Mouse (Mus musculus): Measurements from ENCODE around the gene Gm2381. TPM values are rescaled to one million over a fixed set of nuclear protein-coding genes. Genes with fewer than 3 reads are reported as not detected.
"Not testable (repeated sequence)": the region's sequence is repeated elsewhere in the genome, so short reads cannot be mapped to it uniquely, and the experiment has no call there.

The Gm2381 gene
- total RNA-seq (2021) (under 1 TPM; 0.09 to 0.17 TPM), polyA plus RNA-seq (2012; rRNA removed) (not detected in 2 replicates)
- long read RNA-seq: 0 reads

- DNase-seq: not testable (repeated sequence)
Observed at GRCm38 (mm10) chr7:42866801-42867458, at the start of gene Gm2381. Gm2381 (minus strand) TSS chr7:42867234.

GRCm38 (mm10) chr7:42898067-42898466 lies 31.0 kb upstream of the Gm2381 start:
- DNase-seq: not testable (repeated sequence)

GRCm38 (mm10) chr7:42878090-42878489 lies 11.1 kb upstream of the Gm2381 start:
- DNase-seq: no peak

GRCm38 (mm10) chr7:42838366-42838765 lies 28.7 kb downstream of the Gm2381 start:
- DNase-seq: not testable (repeated sequence)

- DNase-seq: no peak
Observed at GRCm38 (mm10) chr7:42832221-42832620, 34.8 kb downstream of the Gm2381 start.

- not testable (repeated sequence) for DNase-seq
Observed at GRCm38 (mm10) chr7:42793425-42793824, 73.6 kb downstream of the Gm2381 start, which contains the start of gene Vmn2r62. Vmn2r62 (minus strand) TSS chr7:42793525.

Other genes starting within 250 kb of the Gm2381 start
- gene Zfp976, start 224.6 kb downstream of the Gm2381 start, total RNA-seq (2021): 1 to 10 TPM; 4.1 to 5.6 TPM
- 0.03 and 0.04 TPM in 2 replicates for gene Zfp976, start 224.6 kb downstream of the Gm2381 start, polyA plus RNA-seq (2012; rRNA removed)
- gene Zfp975, start 174.5 kb downstream of the Gm2381 start, total RNA-seq (2021): 1 to 10 TPM; 4.4 to 4.7 TPM
- gene Zfp975, start 174.5 kb downstream of the Gm2381 start, polyA plus RNA-seq (2012; rRNA removed): 0.10 and 0.11 TPM in 2 replicates
- gene Gm17067, start 140.2 kb downstream of the Gm2381 start, total RNA-seq (2021): under 1 TPM; 0.17 to 0.26 TPM
- not detected in 2 replicates for gene Gm17067, start 140.2 kb downstream of the Gm2381 start, polyA plus RNA-seq (2012; rRNA removed)
- not detected for gene Vmn2r62, start 73.7 kb downstream of the Gm2381 start, total RNA-seq (2021)
- gene Vmn2r62, start 73.7 kb downstream of the Gm2381 start, polyA plus RNA-seq (2012; rRNA removed): not detected in 2 replicates
- gene Vmn2r63, start 66.6 kb upstream of the Gm2381 start, total RNA-seq (2021): not detected
- gene Vmn2r63, start 66.6 kb upstream of the Gm2381 start, polyA plus RNA-seq (2012; rRNA removed): not detected in 2 replicates
- gene Gm9268, start 151.5 kb upstream of the Gm2381 start, total RNA-seq (2021): not detected
- gene Gm9268, start 151.5 kb upstream of the Gm2381 start, polyA plus RNA-seq (2012; rRNA removed): not detected in 2 replicates
- gene Zfp936, start 247.0 kb upstream of the Gm2381 start, total RNA-seq (2021): not detected
- not detected in 2 replicates for gene Zfp936, start 247.0 kb upstream of the Gm2381 start, polyA plus RNA-seq (2012; rRNA removed)

Measured in adrenal gland, adult 2 months (tissue).